Mouse (Mus musculus) midbrain, embryonic 12.5 days (tissue): Measurements from ENCODE around the gene Cav3. TPM values are rescaled to one million over a fixed set of nuclear protein-coding genes. Genes with fewer than 3 reads are reported as not detected.
A peak's percentile ranks its signal among the peaks of the same experiment; 100 is the strongest.

Experiments
- ATAC-seq: fragments of 200-750 bp; cut with Nextera tagmentation; 2 replicates; pipeline ENCODE4 v1.8.0; 2017; ENCODE audit warnings: low read depth, moderate TSS enrichment, moderate library complexity; ENCODE audit not compliant: low FRiP score
- H3K27ac ChIP-seq: fragments of 300-500 bp; sonication (generic); replicated peaks from 2 replicates; pipeline ENCODE4 v1.5.1; 2016; ENCODE audit warnings: mild to moderate bottlenecking
- H3K27me3 ChIP-seq: fragments of 300-500 bp; sonication (generic); 2 replicates; pipeline ENCODE4 v1.6.1; 2016; ENCODE audit warnings: mild to moderate bottlenecking
- H3K36me3 ChIP-seq: fragments of 300-500 bp; sonication (generic); 2 replicates; pipeline ENCODE4 v1.6.1; 2016
- H3K4me1 ChIP-seq: fragments of 300-500 bp; sonication (generic); 2 replicates; pipeline ENCODE4 v1.6.1; 2016
- H3K4me2 ChIP-seq: fragments of 300-500 bp; sonication (generic); replicated peaks from 2 replicates; pipeline ENCODE4 v1.6.1; 2016; ENCODE audit warnings: mild to moderate bottlenecking, moderate library complexity
- H3K4me3 ChIP-seq: fragments of 300-500 bp; sonication (generic); 2 replicates; pipeline ENCODE4 v1.5.1; 2016; ENCODE audit warnings: mild to moderate bottlenecking
- H3K9ac ChIP-seq: fragments of 300-500 bp; sonication (generic); replicated peaks from 2 replicates; pipeline ENCODE4 v1.6.1; 2016; ENCODE audit warnings: mild to moderate bottlenecking, moderate library complexity
- H3K9me3 ChIP-seq: fragments of 300-500 bp; sonication (generic); 2 replicates; pipeline ENCODE4 v1.6.1; 2016; ENCODE audit warnings: mild to moderate bottlenecking
- WGBS: fragments of 180-500 bp; shearing (Covaris S2); methylation state at CpG from one replicate; pipeline ENCODE4 v1.1.7; 2016; 5-methylcytosine and 5-hydroxymethylcytosine counted together
- polyA plus RNA-seq: library from polyadenylated mRNA; unstranded; fragments of >200 nt; fragmentation: Nextera tagmentation; extraction: Ambion mirVana; gene quantifications from 2 replicates; pipeline ENCODE4 v1.2.1, GENCODE M21; 2016

Gene Cav3
- polyA plus RNA-seq, 1 experiment from 2014 or later: not detected

GRCm38 (mm10) chr6:112496291-112497060 lies 37.2 kb downstream of the Cav3 start:
- 67% methylated on average over 8 of the region's 8 CpGs for WGBS
- no peak overlapping the region for H3K4me2 ChIP-seq
- H3K4me3 ChIP-seq: no peak overlapping the region
- H3K27me3 ChIP-seq: peaks cover 27% of the 10 kb centered on the region
- no peaks in the 10 kb centered on the region; the same call in 1 of the 2 replicates for H3K4me1 ChIP-seq
- H3K36me3 ChIP-seq: no peaks in the 10 kb centered on the region
- ATAC-seq: no peak
- no peaks in the 10 kb centered on the region for H3K9me3 ChIP-seq
- no peak overlapping the region for H3K27ac ChIP-seq
- H3K9ac ChIP-seq: no peak overlapping the region

- H3K4me1 ChIP-seq: no peaks in the 10 kb centered on the region; the same call in 1 of the 2 replicates
- H3K9me3 ChIP-seq: no peaks in the 10 kb centered on the region
- H3K9ac ChIP-seq: no peak overlapping the region
- peaks cover 18% of the 10 kb centered on the region for H3K27me3 ChIP-seq
- H3K4me3 ChIP-seq: no peak overlapping the region
- WGBS: 83% methylated on average over 2 of the region's 2 CpGs
- H3K4me2 ChIP-seq: no peak overlapping the region
- ATAC-seq: no peak
- no peak overlapping the region for H3K27ac ChIP-seq
- H3K36me3 ChIP-seq: no peaks in the 10 kb centered on the region
Observed at GRCm38 (mm10) chr6:112497456-112497855, 38.2 kb downstream of the Cav3 start.

- H3K9me3 ChIP-seq: no peaks in the 10 kb centered on the region
- ATAC-seq: no peak
- 86% methylated on average over 3 of the region's 3 CpGs for WGBS
- no peaks in the 10 kb centered on the region; the same call in 1 of the 2 replicates for H3K4me1 ChIP-seq
- peaks cover 6% of the 10 kb centered on the region for H3K27me3 ChIP-seq
- H3K27ac ChIP-seq: no peak overlapping the region
- H3K4me3 ChIP-seq: no peak overlapping the region
- H3K36me3 ChIP-seq: no peaks in the 10 kb centered on the region
- no peak overlapping the region for H3K9ac ChIP-seq
- H3K4me2 ChIP-seq: no peak overlapping the region
Observed at GRCm38 (mm10) chr6:112498716-112499115, 39.4 kb downstream of the Cav3 start.

DNA sequence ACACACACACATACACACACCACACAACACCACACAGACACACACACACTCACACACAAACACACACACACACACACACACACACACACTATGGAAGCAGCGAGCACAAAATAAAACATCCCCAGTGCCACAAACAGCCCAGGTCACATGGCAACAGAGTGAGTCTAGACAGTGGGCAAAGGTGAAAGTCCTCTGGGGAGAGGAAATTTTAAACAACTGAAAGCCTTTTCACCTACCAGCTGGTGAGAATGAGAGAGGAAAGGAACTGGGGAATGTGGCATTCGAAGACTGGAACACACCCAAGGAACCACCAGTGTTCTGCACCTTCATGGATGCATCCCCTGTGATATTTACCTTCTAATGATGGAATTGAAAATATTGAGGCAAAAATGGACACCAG lies 40.2 kb downstream of the Cav3 start:
- WGBS: 84% methylated on average over 2 of the region's 2 CpGs
- no peak overlapping the region for H3K4me2 ChIP-seq
- H3K4me3 ChIP-seq: no peak overlapping the region
- H3K9me3 ChIP-seq: no peaks in the 10 kb centered on the region
- no peak overlapping the region for H3K27ac ChIP-seq
- H3K4me1 ChIP-seq: no peaks in the 10 kb centered on the region; the same call in 1 of the 2 replicates
- H3K27me3 ChIP-seq: peaks cover 5% of the 10 kb centered on the region
- no peak overlapping the region for H3K9ac ChIP-seq
- no peaks in the 10 kb centered on the region for H3K36me3 ChIP-seq
- no peak for ATAC-seq

GRCm38 (mm10) chr6:112501156-112501555 lies 41.9 kb downstream of the Cav3 start:
- Histone ChIP-seq H3K4me1 (no peaks in the 10 kb centered on the region), H3K9ac (no peak overlapping the region), H3K4me2 (no peak overlapping the region), H3K4me3 (no peak overlapping the region), H3K27me3 (peaks cover 5% of the 10 kb centered on the region), H3K27ac (no peak overlapping the region), H3K9me3 (no peaks in the 10 kb centered on the region), H3K36me3 (no peaks in the 10 kb centered on the region)
- WGBS: 76% methylated on average over 2 of the region's 2 CpGs
- no peak for ATAC-seq

DNA sequence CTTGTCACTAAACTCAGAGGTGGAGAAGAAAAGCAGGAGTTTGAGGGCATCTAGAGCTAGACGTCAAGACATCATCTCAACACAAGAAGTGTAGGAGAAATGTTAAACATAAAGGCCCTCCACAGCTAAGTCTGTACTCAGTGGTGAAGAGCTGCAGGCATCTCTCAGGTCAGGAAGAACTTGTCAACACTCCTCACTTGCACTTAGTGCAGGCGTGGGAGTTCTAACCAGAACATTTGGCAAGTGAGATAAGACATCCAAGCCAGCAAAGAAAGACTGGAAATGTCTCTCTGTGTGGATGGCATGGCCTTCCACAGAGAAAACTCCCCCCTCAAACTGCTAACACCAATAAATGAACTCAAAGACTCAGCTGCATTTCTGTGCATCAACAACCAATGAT lies 48.3 kb downstream of the Cav3 start:
- Histone ChIP-seq H3K4me1 (peaks cover 5% of the 10 kb centered on the region; the same call in 1 of the 2 replicates), H3K9me3 (no peaks in the 10 kb centered on the region), H3K36me3 (no peaks in the 10 kb centered on the region), H3K27ac (no peak overlapping the region), H3K4me3 (no peak overlapping the region), H3K27me3 (peaks cover 36% of the 10 kb centered on the region), H3K4me2 (no peak overlapping the region), H3K9ac (no peak overlapping the region)
- WGBS: 88% methylated on average over 2 of the region's 2 CpGs
- ATAC-seq: no peak

DNA sequence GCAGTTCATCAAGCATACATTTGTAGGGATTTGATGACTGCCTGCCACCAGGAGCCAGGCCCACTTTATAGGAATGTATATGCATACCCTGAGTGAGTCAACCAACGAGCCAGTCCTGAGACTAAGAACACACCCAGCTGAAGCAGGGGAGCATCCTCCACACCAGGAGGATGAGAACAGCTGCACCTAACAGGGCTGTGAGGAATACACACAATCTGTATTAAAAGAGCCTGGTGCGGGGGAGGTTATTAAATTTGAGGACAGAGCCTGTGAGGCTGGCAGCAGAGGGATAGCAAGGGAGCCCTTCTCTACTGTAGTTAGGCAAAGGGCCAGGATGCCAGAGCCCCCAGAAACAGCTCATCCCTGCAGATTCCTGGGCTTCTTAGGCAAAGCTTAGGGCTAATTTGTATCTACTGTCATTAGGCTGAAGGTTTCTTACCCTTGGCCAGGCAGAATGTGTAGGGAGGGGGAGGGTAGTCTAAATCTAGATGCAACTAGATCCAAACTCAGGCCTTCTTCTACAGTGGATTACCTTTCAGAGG lies 50.4 kb downstream of the Cav3 start:
- WGBS: 59% methylated on average over 2 of the region's 2 CpGs
- H3K27me3 ChIP-seq: peaks cover 55% of the 10 kb centered on the region

DNA sequence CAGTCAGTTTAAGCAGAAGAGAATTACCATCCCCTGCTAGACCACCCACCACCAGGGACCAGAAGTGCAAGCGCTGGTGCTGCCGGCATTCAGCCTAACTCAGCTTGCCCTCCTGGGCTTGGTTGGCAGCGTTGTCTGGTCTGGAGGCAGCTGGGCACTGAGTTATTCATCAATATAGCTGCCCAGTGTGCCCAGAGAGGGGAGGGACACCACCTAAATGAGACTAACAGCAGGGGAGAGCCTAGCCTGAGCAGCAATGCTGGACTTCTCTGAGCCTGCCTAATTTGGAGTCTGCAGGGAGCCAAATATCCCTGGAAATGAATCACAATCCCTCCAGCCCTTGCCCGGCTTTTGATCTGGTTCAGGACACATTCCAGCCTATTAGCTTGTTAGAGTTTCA lies 51.0 kb downstream of the Cav3 start:
- H3K4me3 ChIP-seq: no peak overlapping the region
- 5% methylated on average over 4 of the region's 4 CpGs for WGBS
- ATAC-seq: no peak

More for the DNA sequence above, 50.4 kb downstream of the Cav3 start:
- Histone ChIP-seq H3K4me2 (no peak overlapping the region), H3K4me1 (peaks cover 5% of the 10 kb centered on the region; the same call in 1 of the 2 replicates), H3K9me3 (no peaks in the 10 kb centered on the region), H3K27ac (no peak overlapping the region), H3K9ac (no peak overlapping the region), H3K4me3 (no peak overlapping the region), H3K36me3 (no peaks in the 10 kb centered on the region)
- no peak for ATAC-seq

GRCm38 (mm10) chr6:112514591-112514990 lies 55.3 kb downstream of the Cav3 start:
- Histone ChIP-seq H3K9ac (no peak overlapping the region), H3K9me3 (no peaks in the 10 kb centered on the region), H3K4me3 (no peak overlapping the region), H3K4me2 (no peak overlapping the region), H3K27ac (no peak overlapping the region), H3K27me3 (peaks cover 70% of the 10 kb centered on the region), H3K36me3 (no peaks in the 10 kb centered on the region), H3K4me1 (peaks cover 16% of the 10 kb centered on the region)
- 90% methylated on average over 6 of the region's 6 CpGs for WGBS
- no peak for ATAC-seq

More for the DNA sequence above, 51.0 kb downstream of the Cav3 start:
- no peaks in the 10 kb centered on the region for H3K36me3 ChIP-seq
- no peaks in the 10 kb centered on the region for H3K9me3 ChIP-seq
- H3K27me3 ChIP-seq: peaks cover 60% of the 10 kb centered on the region
- H3K4me1 ChIP-seq: peaks cover 5% of the 10 kb centered on the region; the same call in 1 of the 2 replicates
- no peak overlapping the region for H3K9ac ChIP-seq
- H3K27ac ChIP-seq: no peak overlapping the region
- H3K4me2 ChIP-seq: no peak overlapping the region

DNA sequence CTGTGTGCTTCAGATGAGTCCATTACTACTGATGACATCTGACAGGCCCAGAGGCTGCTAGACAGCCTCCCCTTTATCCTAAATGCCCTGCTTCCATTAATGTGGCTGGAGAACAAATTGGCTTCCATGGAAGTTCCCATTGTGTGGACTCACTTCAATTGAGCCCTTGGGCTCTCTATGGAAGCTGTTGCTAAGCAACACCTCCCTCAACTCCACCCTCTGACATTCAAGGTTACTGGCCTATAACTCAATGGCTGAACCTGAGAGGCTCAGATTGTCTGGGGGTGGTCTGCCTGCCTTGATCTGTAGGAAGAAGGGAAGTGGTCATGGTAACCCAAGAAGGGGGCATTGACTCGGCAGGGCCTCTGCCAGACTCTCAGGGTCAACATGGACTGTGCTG lies 57.2 kb downstream of the Cav3 start:
- Histone ChIP-seq H3K9ac (no peak overlapping the region), H3K27ac (no peak overlapping the region), H3K36me3 (no peaks in the 10 kb centered on the region), H3K4me1 (peaks cover 10% of the 10 kb centered on the region), H3K9me3 (no peaks in the 10 kb centered on the region), H3K4me3 (no peak overlapping the region), H3K4me2 (no peak overlapping the region), H3K27me3 (peaks cover 75% of the 10 kb centered on the region)
- WGBS: 11% methylated on average over 1 of the region's 1 CpGs
- ATAC-seq: peak; percentile 84

DNA sequence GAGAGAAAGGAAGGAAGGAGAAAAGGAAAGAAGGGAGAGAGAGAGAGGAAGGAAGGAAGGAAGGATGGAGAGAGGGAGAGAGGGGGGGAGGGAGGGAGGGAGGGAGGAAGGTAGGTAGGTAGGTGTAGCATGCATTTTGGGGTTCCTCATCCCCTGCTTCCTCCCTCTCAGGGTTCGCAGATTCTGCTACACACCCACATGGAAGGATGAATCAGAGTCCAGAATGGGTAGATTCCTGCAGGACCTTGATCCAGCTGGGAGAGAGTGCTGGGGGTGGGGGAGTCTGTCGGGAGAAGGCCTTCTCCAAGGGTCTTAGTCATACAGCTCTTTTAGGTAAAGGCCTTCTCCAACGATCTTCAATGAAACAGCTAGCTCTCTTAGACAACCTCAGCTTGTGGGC lies 58.3 kb downstream of the Cav3 start:
- Histone ChIP-seq H3K36me3 (no peaks in the 10 kb centered on the region), H3K4me1 (peaks cover 10% of the 10 kb centered on the region), H3K9me3 (no peaks in the 10 kb centered on the region), H3K27me3 (peaks cover 76% of the 10 kb centered on the region), H3K27ac (no peak overlapping the region), H3K9ac (no peak overlapping the region), H3K4me2 (no peak overlapping the region), H3K4me3 (no peak overlapping the region)
- WGBS: 85% methylated on average over 3 of the region's 3 CpGs
- no peak for ATAC-seq

- WGBS: 89% methylated on average over 3 of the region's 3 CpGs
- peaks cover 77% of the 10 kb centered on the region for H3K27me3 ChIP-seq
- no peaks in the 10 kb centered on the region for H3K9me3 ChIP-seq
- peaks cover 10% of the 10 kb centered on the region for H3K4me1 ChIP-seq
- no peak overlapping the region for H3K4me3 ChIP-seq
- no peak overlapping the region for H3K27ac ChIP-seq
- H3K36me3 ChIP-seq: no peaks in the 10 kb centered on the region
- no peak overlapping the region for H3K9ac ChIP-seq
- ATAC-seq: no peak
- no peak overlapping the region for H3K4me2 ChIP-seq
Observed at GRCm38 (mm10) chr6:112517991-112518390, 58.7 kb downstream of the Cav3 start.
